Comparison of ENCODE assay signal across 8 mouse cellular contexts in genomic region chr11:6406251-6407161, GRCm38 (mm10). TPM values are rescaled to one million over a fixed set of nuclear protein-coding genes. Genes with fewer than 3 reads are reported as not detected.
A peak's percentile ranks its signal among the peaks of the same experiment; 100 is the strongest.
DNase-seq lines count a peak whose midpoint lies in the region; ATAC-seq and TF ChIP-seq lines count a peak whose summit lies in the region.

No protein-coding gene starts in this region.

- WGBS in kidney, adult 2 months: 22% methylated on average over 14 of the region's 14 CpGs
- WGBS in lung, embryonic 14.5 days: 34% methylated on average over 14 of the region's 14 CpGs

- peaks cover 13% of the 10 kb centered on the region for H3K4me1 ChIP-seq in kidney, adult 2 months (ENCODE audit: control insufficient read depth, insufficient read depth, low read length)
- peaks cover 9% of the 10 kb centered on the region for H3K4me1 ChIP-seq in lung, embryonic 14.5 days (ENCODE audit: insufficient read depth)

- no peaks in the 10 kb centered on the region; the same call in 1 of the 2 replicates for H3K36me3 ChIP-seq in kidney, adult 2 months (ENCODE audit: control insufficient read depth, insufficient read depth, low read length)
- peaks cover 46% of the 10 kb centered on the region for H3K36me3 ChIP-seq in lung, embryonic 14.5 days (ENCODE audit: insufficient read depth)

- H3K4me2 ChIP-seq in lung, embryonic 14.5 days: no peak overlapping the region

- H3K27ac ChIP-seq in kidney, adult 2 months (ENCODE audit: insufficient read depth, low read depth, low read length): peak overlapping the region; percentile 92
- H3K27ac ChIP-seq in lung, embryonic 14.5 days (ENCODE audit: low read depth): peak overlapping the region; percentile 79; the same call in 1 of the 2 replicates

- TF ChIP-seq CTCF in kidney, adult 2 months (conservative IDR thresholded peaks at IDR 0.05; ENCODE audit: insufficient read depth, insufficient read length, low read depth, low read length): no peak
- no peak for TF ChIP-seq CTCF in lung, embryonic 14.5 days (IDR thresholded peaks at IDR 0.05; ENCODE audit: low read depth)

- TF ChIP-seq POLR2A in kidney, adult 2 months (IDR thresholded peaks at IDR 0.05; ENCODE audit: low read depth, low read length): no peak

- peak; percentile 51 for ATAC-seq in lung, embryonic 14.5 days (ENCODE audit: insufficient read depth)

- no peak overlapping the region for H3K9ac ChIP-seq in lung, embryonic 14.5 days

- no peaks in the 10 kb centered on the region for H3K9me3 ChIP-seq in lung, embryonic 14.5 days (ENCODE audit: low read depth, low read length)

- H3K4me3 ChIP-seq in kidney, adult 2 months (ENCODE audit: insufficient read depth, low read depth, low read length): no peak overlapping the region
- no peak overlapping the region for H3K4me3 ChIP-seq in lung, embryonic 14.5 days (ENCODE audit: low read depth, low read length)

- DNase-seq in ovary, postnatal 36 days (ENCODE audit: low spot score): peak; percentile 38
- no peak for DNase-seq in ovary, postnatal 10 days (ENCODE audit: low spot score)
- DNase-seq in embryo, embryonic 9.5 days (ENCODE audit: extremely low spot score): peak; percentile 61
- DNase-seq in heart, adult 8-10 months (ENCODE audit: low spot score): peak; percentile 77
- DNase-seq in kidney, adult 2 months: peak; percentile 96
- DNase-seq in lung, embryonic 14.5 days: peak; percentile 61
- peak; percentile 42 for DNase-seq in right cerebral cortex, postnatal 14 days
- no peak for DNase-seq in layer of hippocampus, adult 11-12 months (ENCODE audit: low spot score)

- no peaks in the 10 kb centered on the region for H3K27me3 ChIP-seq in kidney, adult 2 months (replicated peaks; ENCODE audit: control insufficient read depth, insufficient read depth, low read length)
- H3K27me3 ChIP-seq in lung, embryonic 14.5 days (ENCODE audit: insufficient read depth, low read length): no peaks in the 10 kb centered on the region

RNA-seq across cellular contexts. Expression of gene Ppia, which starts 8.7 kb away (rescaled TPM):
- 100 to 1,000 TPM; 262 to 310 (median 280) TPM for total RNA-seq in heart, adult 8-10 months (2022)
- polyA plus RNA-seq in kidney, adult 2 months (2012; rRNA removed): 1,045 and 1,237 TPM in 2 replicates
- 6,177 and 6,257 TPM in 2 replicates for polyA plus RNA-seq in lung, embryonic 14.5 days (2014; fragmentation: Nextera tagmentation; extraction: Ambion mirVana)

RNA-seq across cellular contexts. Expression of gene Zmiz2, which starts 17.6 kb away (rescaled TPM):
- 10 to 100 TPM; 37.1 to 38.7 (median 37.5) TPM for total RNA-seq in heart, adult 8-10 months (2022)
- 47.7 and 53.7 TPM in 2 replicates for polyA plus RNA-seq in kidney, adult 2 months (2012; rRNA removed)
- 11.8 and 12.9 TPM in 2 replicates for polyA plus RNA-seq in lung, embryonic 14.5 days (2014; fragmentation: Nextera tagmentation; extraction: Ambion mirVana)

RNA-seq across cellular contexts. Expression of gene H2afv, which starts 37.7 kb away (rescaled TPM):
- total RNA-seq in heart, adult 8-10 months (2022): 10 to 100 TPM; 80.1 to 97.8 (median 88.2) TPM
- 60.8 and 76.1 TPM in 2 replicates for polyA plus RNA-seq in kidney, adult 2 months (2012; rRNA removed)
- polyA plus RNA-seq in lung, embryonic 14.5 days (2014; fragmentation: Nextera tagmentation; extraction: Ambion mirVana): 562 and 581 TPM in 2 replicates

Comparison
In these comparisons a context has a peak if more than half of its experiments do, and no peak if none do; other contexts are left out.
1. DNase-seq: peak in ovary, postnatal 36 days (single experiment), embryo, embryonic 9.5 days (single experiment), heart, adult 8-10 months (single experiment), kidney, adult 2 months (single experiment), lung, embryonic 14.5 days (single experiment) and right cerebral cortex, postnatal 14 days (single experiment); none in ovary, postnatal 10 days (single experiment) and layer of hippocampus, adult 11-12 months (single experiment).